Mouse (Mus musculus) heart, embryonic 16.5 days (tissue): Measurements from ENCODE around the gene Vstm5. TPM values are rescaled to one million over a fixed set of nuclear protein-coding genes. Genes with fewer than 3 reads are reported as not detected.
A peak's percentile ranks its signal among the peaks of the same experiment; 100 is the strongest.
"Not testable (repeated sequence)": the region's sequence is repeated elsewhere in the genome, so short reads cannot be mapped to it uniquely, and the experiment has no call there.

Experiments
- ATAC-seq: fragments of 200-750 bp; cut with Nextera tagmentation; replicated peaks from 2 replicates; pipeline ENCODE4 v1.8.0; 2017; ENCODE audit warnings: moderate number of reproducible peaks; ENCODE audit not compliant: insufficient read depth, low FRiP score; ENCODE audit errors: extremely low read depth
- H3K27ac ChIP-seq: fragments of 300-500 bp; sonication (generic); 2 replicates; pipeline ENCODE4 v1.5.1; 2014; ENCODE audit warnings: mild to moderate bottlenecking, low read length, control low read depth, moderate library complexity
- H3K27me3 ChIP-seq: fragments of 300-500 bp; sonication (generic); 2 replicates; pipeline ENCODE4 v1.6.1; 2014; ENCODE audit warnings: low read length, mixed read lengths; ENCODE audit not compliant: control insufficient read depth, insufficient read depth
- H3K36me3 ChIP-seq: fragments of 300-500 bp; sonication (generic); 2 replicates; pipeline ENCODE4 v1.6.1; 2014; ENCODE audit not compliant: control insufficient read depth, insufficient read depth
- H3K4me1 ChIP-seq: fragments of 300-500 bp; sonication (generic); 2 replicates; pipeline ENCODE4 v1.6.1; 2014; ENCODE audit warnings: low read length, mixed read lengths; ENCODE audit not compliant: control insufficient read depth, insufficient read depth
- H3K4me2 ChIP-seq: fragments of 300-500 bp; sonication (generic); 2 replicates; pipeline ENCODE4 v1.6.1; 2014; ENCODE audit warnings: low read depth, mild to moderate bottlenecking, control low read depth, low read length
- H3K4me3 ChIP-seq: fragments of 300-500 bp; sonication (generic); 2 replicates; pipeline ENCODE4 v1.5.1; 2014; ENCODE audit warnings: mild to moderate bottlenecking, control low read depth, low read length
- H3K9ac ChIP-seq: fragments of 300-500 bp; sonication (generic); 2 replicates; pipeline ENCODE4 v1.6.1; 2014; ENCODE audit warnings: low read length, control low read depth
- H3K9me3 ChIP-seq: fragments of 300-500 bp; sonication (generic); replicated peaks from 2 replicates; pipeline ENCODE4 v1.6.1; 2016; ENCODE audit warnings: low read length; ENCODE audit not compliant: control insufficient read depth
- WGBS: fragments of 180-500 bp; shearing (Covaris S2); extraction: QIAGEN DNeasy Blood & Tissue Kit; methylation state at CpG from one replicate; pipeline ENCODE4 v1.1.7; 2014; 5-methylcytosine and 5-hydroxymethylcytosine counted together
- polyA plus RNA-seq: library from polyadenylated mRNA; unstranded; fragments of >200 nt; fragmentation: Nextera tagmentation; extraction: Ambion mirVana; gene quantifications from 2 replicates; pipeline ENCODE4 v1.2.1, GENCODE M21; 2015

The Vstm5 gene
- 1.4 and 1.6 TPM in 2 replicates for polyA plus RNA-seq

DNA sequence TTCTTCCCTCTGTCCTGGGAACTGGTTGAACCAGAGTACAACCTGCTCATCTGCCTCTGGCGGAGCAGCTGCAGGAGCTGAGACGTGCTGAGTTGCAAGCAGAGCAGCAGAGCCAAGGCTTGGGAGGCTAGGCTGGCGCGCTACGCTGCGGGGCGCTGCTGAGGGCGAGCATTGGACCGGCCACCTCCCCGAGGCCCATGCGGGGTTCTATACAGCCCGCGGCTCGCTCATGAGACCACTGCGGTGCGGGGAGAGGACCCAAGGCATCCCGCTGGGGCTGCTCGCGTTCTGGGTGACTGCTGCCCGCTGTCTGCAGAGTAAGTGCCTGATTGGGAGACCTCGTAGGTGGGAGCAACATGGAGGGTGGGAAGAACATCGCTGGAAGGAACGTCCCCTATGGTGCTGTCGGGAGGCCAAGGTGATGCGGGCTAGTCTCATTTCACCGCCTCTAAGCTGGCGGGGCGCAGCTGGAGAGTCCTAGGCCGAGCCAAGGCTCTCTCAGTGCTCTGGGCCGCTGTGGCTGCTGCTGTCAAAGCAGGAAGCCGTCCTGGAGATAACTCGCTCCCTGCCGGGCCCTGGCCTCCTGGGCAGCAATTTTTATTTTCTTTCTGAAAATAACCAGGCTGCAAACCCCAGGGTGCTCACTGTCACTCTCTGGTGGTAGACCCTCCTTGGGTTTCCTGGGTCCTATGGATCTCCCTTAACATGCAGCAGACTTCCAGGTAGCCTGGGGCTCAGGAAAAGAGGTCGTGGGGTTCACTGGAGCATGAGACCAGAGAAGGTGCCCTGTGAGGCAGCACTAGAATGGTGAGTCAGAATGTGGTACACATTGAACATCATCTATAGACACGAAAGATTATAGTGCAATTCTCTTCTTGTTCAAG, at the start of gene Vstm5:
TSS of gene Vstm5 (plus strand) at position 4 of the 884 bp plus-strand sequence.
- WGBS: 4% methylated on average over 35 of the region's 35 CpGs
- Histone ChIP-seq H3K9ac (peak within 1 kb of the TSS; percentile 74), H3K27me3 (no peaks in the 10 kb centered on the region), H3K4me1 (peaks cover 6% of the 10 kb centered on the region), H3K36me3 (no peaks in the 10 kb centered on the region), H3K4me2 (peak within 1 kb of the TSS; percentile 94), H3K27ac (peak within 1 kb of the TSS; percentile 21), H3K9me3 (no peaks in the 10 kb centered on the region), H3K4me3 (peak within 1 kb of the TSS; percentile 63)
- ATAC-seq: peak; percentile 64

DNA sequence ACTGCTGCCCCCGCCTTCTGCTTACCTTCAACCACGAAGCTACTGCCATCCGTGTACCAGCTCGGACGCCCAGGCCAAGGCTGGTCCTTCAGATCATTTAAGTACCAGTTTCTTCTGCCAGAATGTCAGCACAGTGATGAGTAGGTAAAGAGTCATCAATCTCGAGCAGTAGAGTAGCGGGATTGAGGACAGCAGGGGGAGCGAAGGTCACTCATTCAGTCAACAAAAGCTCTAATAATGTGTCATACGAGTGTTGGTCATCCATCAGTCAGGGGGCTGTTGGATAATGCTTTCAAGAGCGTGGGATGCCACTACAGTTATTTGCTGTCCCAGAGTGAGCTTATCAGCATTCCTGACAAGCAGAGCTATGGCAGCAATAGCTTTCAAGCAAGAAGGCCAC, 44.0 kb upstream of the Vstm5 start:
- H3K9me3 ChIP-seq, H3K4me3 ChIP-seq, H3K36me3 ChIP-seq, H3K4me2 ChIP-seq, H3K4me1 ChIP-seq, ATAC-seq, H3K9ac ChIP-seq, H3K27me3 ChIP-seq, H3K27ac ChIP-seq: not testable (repeated sequence)
- 50% methylated on average over 10 of the region's 10 CpGs for WGBS

DNA sequence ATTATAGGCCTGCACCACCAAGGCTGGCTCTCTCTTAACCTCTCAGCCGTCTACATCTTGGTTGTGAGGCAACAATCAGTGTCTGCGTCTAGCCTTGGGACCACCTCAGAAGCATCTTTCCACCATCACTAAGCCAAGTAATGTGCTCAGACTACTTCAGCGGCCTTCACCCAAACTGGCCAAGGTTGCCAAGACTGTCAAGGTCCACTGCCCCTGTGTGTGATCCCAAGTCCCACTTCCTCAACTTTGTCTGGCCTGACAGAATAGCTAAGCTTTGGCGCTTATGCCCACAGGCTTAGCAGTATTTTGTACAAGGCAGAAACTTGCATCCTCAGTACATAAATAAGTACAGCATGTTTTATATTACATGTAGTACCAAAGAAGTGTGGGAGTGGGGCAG, 32.2 kb upstream of the Vstm5 start:
- ATAC-seq: no peak
- Histone ChIP-seq H3K4me3 (no peak overlapping the region), H3K27ac (no peak overlapping the region), H3K4me2 (no peak overlapping the region), H3K27me3 (no peaks in the 10 kb centered on the region), H3K36me3 (no peaks in the 10 kb centered on the region), H3K4me1 (no peaks in the 10 kb centered on the region), H3K9me3 (no peaks in the 10 kb centered on the region), H3K9ac (no peak overlapping the region)
- WGBS: 82% methylated on average over 4 of the region's 4 CpGs

DNA sequence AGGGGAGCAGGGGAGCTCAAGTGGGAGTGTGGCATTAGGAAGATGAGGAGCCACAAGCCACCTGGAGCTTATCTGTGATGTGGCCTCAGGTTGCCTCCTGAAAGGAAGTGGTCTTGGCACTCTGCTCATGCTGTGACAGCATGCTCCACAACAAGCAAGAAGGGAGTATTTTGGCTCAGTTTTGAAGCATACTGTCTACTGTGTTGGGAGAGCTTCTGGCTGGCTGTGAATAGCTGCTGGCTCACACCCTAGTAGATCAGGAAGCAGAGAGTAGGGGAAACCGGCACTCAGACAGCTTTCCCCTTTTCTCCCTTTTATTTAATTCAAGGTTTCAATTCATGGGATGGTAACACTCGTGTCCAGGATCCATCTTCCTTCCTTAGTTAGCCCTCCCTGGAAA, 29.5 kb upstream of the Vstm5 start:
- H3K4me2 ChIP-seq: no peak overlapping the region
- H3K9me3 ChIP-seq: no peaks in the 10 kb centered on the region
- H3K27ac ChIP-seq: no peak overlapping the region
- no peaks in the 10 kb centered on the region for H3K36me3 ChIP-seq
- WGBS: 66% methylated on average over 2 of the region's 2 CpGs
- no peak overlapping the region for H3K9ac ChIP-seq
- no peak for ATAC-seq
- no peak overlapping the region for H3K4me3 ChIP-seq
- no peaks in the 10 kb centered on the region for H3K4me1 ChIP-seq
- no peaks in the 10 kb centered on the region for H3K27me3 ChIP-seq

- Histone ChIP-seq H3K27ac (no peak overlapping the region), H3K4me3 (no peak overlapping the region), H3K9ac (no peak overlapping the region), H3K4me1 (no peaks in the 10 kb centered on the region), H3K9me3 (no peaks in the 10 kb centered on the region), H3K4me2 (no peak overlapping the region), H3K36me3 (no peaks in the 10 kb centered on the region), H3K27me3 (no peaks in the 10 kb centered on the region)
- ATAC-seq: no peak
- WGBS: 63% methylated on average over 3 of the region's 3 CpGs
Observed at GRCm38 (mm10) chr9:15211876-15212275, 27.0 kb upstream of the Vstm5 start.

DNA sequence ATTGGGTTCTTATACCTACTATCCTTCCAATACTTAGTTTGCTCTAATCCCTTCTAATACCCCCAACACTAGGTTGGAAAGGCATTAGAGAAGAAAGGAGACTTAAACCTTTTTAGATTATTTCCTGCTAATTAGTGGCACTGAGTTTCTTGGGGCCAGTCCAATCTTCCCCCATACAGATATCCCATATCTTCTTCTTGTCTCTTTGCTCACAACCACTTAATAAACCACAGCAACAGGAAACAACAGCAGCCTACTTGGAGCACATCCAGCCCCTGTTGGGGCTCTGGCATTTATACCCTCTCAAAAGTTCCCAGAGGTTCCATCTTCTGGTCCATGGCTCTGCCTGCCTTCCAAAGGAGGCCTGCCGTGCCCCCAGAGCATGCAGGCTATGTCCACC, 25.1 kb upstream of the Vstm5 start:
- H3K9me3 ChIP-seq: no peaks in the 10 kb centered on the region
- 60% methylated on average over 1 of the region's 1 CpGs for WGBS
- no peak for ATAC-seq

DNA sequence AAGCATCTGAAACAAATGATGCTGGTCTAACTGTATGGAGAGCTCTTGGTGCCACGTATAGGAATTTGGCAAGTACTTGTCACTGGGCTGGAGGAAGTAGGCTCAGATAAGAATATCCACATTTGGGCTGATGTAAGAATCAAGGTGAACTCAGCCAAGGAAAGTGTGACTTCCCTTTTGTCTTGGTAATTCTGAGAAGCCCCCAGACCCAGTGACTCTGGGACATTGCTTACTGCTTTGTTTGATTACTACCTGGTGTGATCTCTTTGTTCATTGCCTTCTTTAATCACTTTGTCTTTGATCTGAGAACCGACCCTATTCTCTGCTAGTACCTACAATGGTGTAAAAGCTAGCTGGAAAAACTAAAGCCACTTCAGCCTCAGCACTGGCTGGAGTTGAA, 13.9 kb upstream of the Vstm5 start:
- H3K4me1 ChIP-seq: no peaks in the 10 kb centered on the region
- H3K9me3 ChIP-seq: peaks cover 7% of the 10 kb centered on the region; the same call in 1 of the 2 replicates
- ATAC-seq: no peak
- no peaks in the 10 kb centered on the region for H3K27me3 ChIP-seq
- H3K9ac ChIP-seq: no peak overlapping the region
- H3K4me2 ChIP-seq: no peak overlapping the region
- H3K27ac ChIP-seq: no peak overlapping the region
- no peaks in the 10 kb centered on the region for H3K36me3 ChIP-seq
- no peak overlapping the region for H3K4me3 ChIP-seq
- 48% methylated on average over 2 of the region's 2 CpGs for WGBS

More for the DNA sequence above, 25.1 kb upstream of the Vstm5 start:
- no peaks in the 10 kb centered on the region for H3K27me3 ChIP-seq
- no peak overlapping the region for H3K4me2 ChIP-seq
- H3K4me3 ChIP-seq: no peak overlapping the region
- H3K27ac ChIP-seq: no peak overlapping the region
- no peaks in the 10 kb centered on the region for H3K36me3 ChIP-seq
- H3K9ac ChIP-seq: no peak overlapping the region
- H3K4me1 ChIP-seq: no peaks in the 10 kb centered on the region

DNA sequence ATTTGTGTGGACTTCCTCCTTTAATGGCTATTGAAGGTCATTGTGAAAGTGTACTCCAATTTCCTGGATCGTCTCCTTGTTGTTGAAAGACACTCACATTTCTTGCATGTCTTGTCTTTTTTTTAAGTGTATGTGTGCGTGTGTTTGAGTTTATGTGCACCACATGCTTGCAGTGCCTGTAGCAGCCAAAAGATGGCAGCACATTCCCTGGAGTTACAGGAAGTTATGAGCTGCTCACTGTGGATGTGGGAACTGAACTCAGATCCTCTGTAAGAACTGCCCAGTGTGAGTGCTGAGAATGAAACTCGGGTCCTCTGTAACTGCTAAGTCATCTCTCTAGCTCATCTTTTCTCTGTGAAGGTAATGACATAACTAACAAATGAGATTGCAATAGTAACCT, 6.4 kb upstream of the Vstm5 start:
- Histone ChIP-seq H3K4me1 (no peaks in the 10 kb centered on the region), H3K9ac (no peak overlapping the region), H3K27ac (no peak overlapping the region), H3K9me3 (0 out of 2 replicates have a peak, but pooled peaks cover 2% of the 10 kb centered on the region), H3K4me3 (no peak overlapping the region), H3K36me3 (no peaks in the 10 kb centered on the region), H3K4me2 (no peak overlapping the region), H3K27me3 (no peaks in the 10 kb centered on the region)
- 87% methylated on average over 3 of the region's 3 CpGs for WGBS
- no peak for ATAC-seq

DNA sequence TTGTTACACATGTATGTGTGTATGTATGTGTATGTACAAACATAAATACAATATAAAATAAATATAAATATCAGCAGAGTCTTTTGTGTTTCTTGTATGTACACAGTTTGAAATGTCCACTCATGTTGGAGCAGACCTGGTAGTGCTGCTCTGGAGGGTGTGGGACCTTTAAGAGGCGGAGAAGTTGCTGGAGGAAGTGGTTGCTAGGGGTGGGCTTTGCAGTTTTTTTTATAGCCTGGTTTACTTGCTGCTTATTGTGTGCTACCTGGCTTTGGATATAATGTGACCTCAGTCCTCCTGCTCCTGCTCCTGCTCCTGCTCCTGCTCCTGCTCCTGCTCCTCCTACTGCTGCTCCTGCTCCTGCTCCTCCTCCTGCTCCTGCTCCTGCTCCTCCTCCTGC, 5.2 kb upstream of the Vstm5 start:
- Histone ChIP-seq H3K4me1 (peaks cover 6% of the 10 kb centered on the region), H3K9me3 (0 out of 2 replicates have a peak, but pooled peaks cover 2% of the 10 kb centered on the region), H3K4me3 (no peak overlapping the region), H3K27ac (no peak overlapping the region), H3K27me3 (no peaks in the 10 kb centered on the region), H3K4me2 (no peak overlapping the region), H3K9ac (no peak overlapping the region), H3K36me3 (no peaks in the 10 kb centered on the region)
- ATAC-seq: no peak
- 65% methylated on average over 1 of the region's 1 CpGs for WGBS
